Mouse (Mus musculus) bone marrow, adult 2 months (tissue): ENCODE measurements at regions not wholly inside any gene's neighbourhood (a gene's known extent, or its start where the extent isn't known, plus 50 kb on each side); places are given as distances from the start of the nearest gene placed in this dataset.

Experiments
- H3K27ac ChIP-seq: fragments of 200-500 bp; 2 replicates; pipeline ENCODE4 v1.5.1; 2012; ENCODE audit warnings: low read depth, mild to moderate bottlenecking, control low read depth, inconsistent platforms, low read length; ENCODE audit not compliant: control insufficient read depth, poor library complexity, insufficient read depth
- H3K4me1 ChIP-seq: fragments of 200-500 bp; 2 replicates; pipeline ENCODE4 v1.6.1; 2011; ENCODE audit warnings: low read length; ENCODE audit not compliant: control insufficient read depth, insufficient read depth
- H3K4me3 ChIP-seq: fragments of 200-500 bp; replicated peaks from 2 replicates; pipeline ENCODE3; 2011; ENCODE audit warnings: mild to moderate bottlenecking, low read depth, low read length, control low read depth; ENCODE audit not compliant: control insufficient read depth
- CTCF ChIP-seq: fragments of 200-500 bp; IDR thresholded peaks from 2 replicates; pipeline ENCODE4 v1.5.1; 2011; ENCODE audit warnings: low read length, control low read depth; ENCODE audit not compliant: control insufficient read depth, insufficient read depth
- POLR2A ChIP-seq: fragments of 200-500 bp; IDR thresholded peaks from 2 replicates; pipeline ENCODE4 v1.6.1; 2011; ENCODE audit warnings: low read depth, mild to moderate bottlenecking, control low read depth, low read length, borderline replicate concordance; ENCODE audit not compliant: control insufficient read depth
- WGBS: fragments of 180-500 bp; shearing (Covaris S2); methylation state at CpG from one replicate; pipeline ENCODE4 v1.1.7; 2018; 5-methylcytosine and 5-hydroxymethylcytosine counted together

DNA sequence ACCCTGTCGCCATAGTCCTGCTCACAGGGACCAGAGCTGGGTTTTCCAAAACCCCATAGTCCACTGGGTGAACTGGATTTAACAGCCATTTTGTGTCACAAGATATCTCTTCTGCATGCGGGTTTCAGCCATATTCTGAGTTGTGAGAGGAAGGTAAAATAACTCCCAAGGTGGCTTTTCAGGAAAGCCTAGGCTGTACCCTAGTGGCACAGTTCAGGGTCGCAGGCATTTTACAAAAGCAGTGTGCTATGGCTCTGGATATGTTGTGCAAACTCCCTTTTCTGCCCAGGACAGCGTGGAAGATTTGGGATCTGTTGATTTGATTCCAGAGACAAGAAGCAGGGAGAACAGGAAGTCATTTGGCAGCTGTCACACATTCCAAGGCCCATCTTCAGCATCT is 588.3 kb upstream of the Mgmt start:
- WGBS = 66% methylated on average over 4 of the region's 4 CpGs
- no peak overlapping the region for H3K4me3 ChIP-seq
- no peaks in the 10 kb centered on the region for H3K4me1 ChIP-seq
- TF ChIP-seq POLR2A (no peak), CTCF (no peak)
- H3K27ac ChIP-seq = no peak overlapping the region

DNA sequence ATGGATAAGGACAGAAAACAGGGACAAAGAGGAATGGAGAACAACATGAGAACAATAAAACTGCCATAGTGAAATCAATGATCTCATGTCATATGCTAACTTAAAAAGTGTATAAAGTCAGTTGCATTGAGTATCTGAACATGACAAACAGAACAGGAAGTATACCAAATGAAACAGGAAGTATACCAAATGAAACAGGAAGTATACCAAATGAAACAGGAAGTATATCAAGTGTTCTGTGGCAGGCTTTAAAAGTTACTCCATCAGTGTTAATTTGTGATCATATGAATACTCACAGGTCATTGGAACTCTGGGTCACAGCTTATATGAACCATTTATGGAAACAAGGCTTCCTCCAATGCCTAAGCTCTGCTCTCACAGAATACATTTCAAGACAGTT is 585.6 kb upstream of the Mgmt start:
- no peak overlapping the region for H3K27ac ChIP-seq
- no peak for TF ChIP-seq CTCF
- TF ChIP-seq POLR2A = no peak
- H3K4me1 ChIP-seq = no peaks in the 10 kb centered on the region
- H3K4me3 ChIP-seq = no peak overlapping the region

DNA sequence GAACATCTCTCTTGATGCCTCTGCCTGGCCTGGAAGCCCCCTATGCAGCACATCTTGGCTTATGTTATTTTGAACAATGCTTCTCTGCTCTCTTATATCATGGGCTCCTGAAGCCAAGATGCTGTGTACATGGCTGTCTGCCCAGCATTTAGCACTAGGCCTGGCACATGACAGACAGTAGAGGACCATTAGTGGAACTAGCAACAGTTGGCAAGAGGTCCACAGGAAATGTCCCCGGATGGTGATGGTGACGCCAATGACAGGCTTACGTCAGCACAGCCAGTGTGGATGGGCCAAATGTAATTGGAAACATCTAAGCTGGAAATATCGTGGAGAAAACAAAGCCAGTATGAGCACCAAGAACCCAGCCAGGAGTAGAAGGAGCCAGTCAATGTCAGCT is 567.1 kb upstream of the Mgmt start:
- TF ChIP-seq CTCF (no peak), POLR2A (no peak)
- H3K4me3 ChIP-seq = no peak overlapping the region
- 69% methylated on average over 4 of the region's 4 CpGs for WGBS
- no peaks in the 10 kb centered on the region for H3K4me1 ChIP-seq
- no peak overlapping the region for H3K27ac ChIP-seq

DNA sequence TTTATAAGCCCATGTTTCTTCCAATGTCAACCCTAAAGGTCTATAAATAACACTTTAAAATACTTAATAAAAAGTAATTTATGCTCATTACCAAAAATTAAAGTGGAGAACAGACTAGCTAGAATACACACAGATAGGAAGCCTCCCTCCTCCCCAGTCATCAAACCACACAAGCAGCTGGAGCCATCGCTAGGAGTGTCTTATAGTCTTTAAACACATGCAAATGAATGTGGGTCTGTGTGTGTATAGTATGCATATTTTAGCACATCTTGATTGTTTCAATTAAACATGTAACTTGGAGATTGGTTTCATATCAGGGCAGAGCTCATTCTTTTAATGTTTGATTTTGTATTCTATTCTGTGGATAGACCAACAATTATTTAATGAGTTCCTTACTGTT is 564.0 kb upstream of the Mgmt start:
- no peak overlapping the region for H3K27ac ChIP-seq
- H3K4me1 ChIP-seq = no peaks in the 10 kb centered on the region
- WGBS = 86% methylated on average over 1 of the region's 1 CpGs
- no peak overlapping the region for H3K4me3 ChIP-seq
- no peak for TF ChIP-seq CTCF
- TF ChIP-seq POLR2A = no peak

DNA sequence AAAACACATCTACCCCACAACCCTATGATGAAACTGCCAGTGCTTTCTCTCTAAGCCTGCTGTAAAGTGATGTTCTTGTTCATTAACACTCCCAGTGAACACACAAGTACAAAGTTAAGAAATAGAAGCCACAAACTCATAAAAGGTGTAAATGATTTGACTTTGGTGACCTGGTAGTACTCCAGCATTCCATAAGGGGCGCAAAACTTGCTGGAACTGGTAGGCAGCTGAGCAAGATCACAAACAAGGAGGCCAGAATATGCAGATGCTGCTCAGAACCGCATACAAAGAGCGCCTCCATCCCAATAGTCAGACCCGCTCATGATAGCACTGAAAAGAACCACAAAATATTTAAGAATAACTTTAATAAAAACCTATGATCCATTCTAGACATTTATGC is 561.6 kb upstream of the Mgmt start:
- Histone ChIP-seq H3K27ac (no peak overlapping the region), H3K4me1 (no peaks in the 10 kb centered on the region), H3K4me3 (no peak overlapping the region)
- TF ChIP-seq POLR2A (no peak), CTCF (no peak)
- WGBS = 59% methylated on average over 4 of the region's 4 CpGs

DNA sequence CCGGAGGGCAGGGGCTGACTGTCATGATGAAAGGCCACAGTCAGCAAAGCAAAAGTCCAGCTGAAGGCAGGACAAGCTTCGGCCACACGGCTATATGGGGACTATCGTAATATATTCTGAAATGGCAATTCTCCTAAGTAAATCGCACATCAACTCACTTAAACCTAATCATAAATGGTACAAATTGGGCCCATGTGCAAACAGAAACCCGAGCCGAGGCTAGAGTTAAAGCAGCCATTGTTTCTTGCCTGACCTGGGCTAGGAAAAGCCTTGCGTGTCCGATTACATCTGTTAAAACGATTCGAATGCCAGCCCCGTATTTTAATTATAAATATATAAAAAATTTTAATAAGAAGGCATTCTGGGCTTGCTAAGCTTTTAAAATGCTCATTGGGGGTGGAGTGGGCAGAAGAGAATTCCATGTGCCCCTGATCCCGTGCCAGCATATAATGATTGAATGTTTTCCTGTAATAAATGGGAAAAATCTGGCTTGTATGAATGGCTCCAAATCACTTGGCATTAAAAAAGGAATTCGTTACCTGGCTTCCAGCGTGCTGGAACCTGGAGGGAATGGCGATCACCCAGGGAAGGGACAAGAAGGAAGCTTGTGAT is 552.7 kb upstream of the Mgmt start:
- no peak overlapping the region for H3K27ac ChIP-seq
- TF ChIP-seq POLR2A (no peak), CTCF (no peak)
- no peaks in the 10 kb centered on the region for H3K4me1 ChIP-seq
- 76% methylated on average over 16 of the region's 16 CpGs for WGBS
- H3K4me3 ChIP-seq = no peak overlapping the region

DNA sequence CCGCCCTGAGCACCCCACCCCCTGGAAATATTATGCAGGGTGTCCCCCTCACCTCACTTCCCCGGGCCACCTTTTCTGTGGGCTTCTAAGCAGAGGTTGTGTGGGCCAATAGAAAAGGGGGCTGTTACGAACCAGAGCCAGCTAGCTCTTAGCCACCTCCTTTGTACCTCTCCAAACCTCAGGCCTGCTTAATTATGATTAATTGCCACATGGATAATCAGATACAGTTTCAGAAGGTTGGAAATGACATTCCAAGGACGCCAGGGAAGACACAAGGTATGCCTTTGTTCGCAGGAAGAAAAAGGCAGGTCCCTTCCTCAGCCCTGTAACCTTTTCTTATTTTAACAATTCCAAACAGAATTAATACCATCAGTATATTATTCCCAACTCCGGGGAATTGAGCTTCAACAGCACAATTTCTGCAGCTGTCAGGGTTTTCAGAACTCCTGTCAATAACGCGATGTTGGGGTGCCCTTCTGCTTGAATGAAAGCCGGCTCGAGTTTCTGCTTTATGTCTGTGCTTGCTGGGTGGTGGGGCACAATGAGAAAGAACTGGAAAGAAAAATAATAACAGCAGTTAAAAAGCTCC is 552.1 kb upstream of the Mgmt start:
- TF ChIP-seq CTCF (no peak), POLR2A (no peak)
- Histone ChIP-seq H3K4me1 (no peaks in the 10 kb centered on the region), H3K4me3 (no peak overlapping the region), H3K27ac (no peak overlapping the region)
- 73% methylated on average over 10 of the region's 10 CpGs for WGBS

DNA sequence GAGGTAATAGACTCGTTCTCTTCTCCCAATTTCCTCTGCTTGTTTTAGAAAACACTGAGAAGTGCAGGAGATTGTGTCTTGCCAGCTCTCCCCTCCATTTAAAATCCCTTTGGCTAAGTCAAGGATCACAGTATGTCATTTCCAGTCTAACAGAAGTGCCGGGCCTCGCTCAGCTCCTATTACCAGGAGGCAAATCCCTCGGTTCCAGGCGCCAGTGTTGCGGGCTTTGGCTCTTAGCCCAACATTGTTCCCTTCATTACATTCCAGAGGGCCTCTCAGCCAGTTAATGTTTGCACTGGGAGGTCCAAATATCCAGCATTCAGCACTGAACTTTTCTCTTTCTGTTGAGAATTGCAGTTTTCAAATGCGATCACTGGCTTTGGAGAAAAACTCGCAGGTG is 551.6 kb upstream of the Mgmt start:
- 54% methylated on average over 8 of the region's 8 CpGs for WGBS
- Histone ChIP-seq H3K4me1 (no peaks in the 10 kb centered on the region), H3K4me3 (no peak overlapping the region), H3K27ac (no peak overlapping the region)
- TF ChIP-seq POLR2A = no peak
- TF ChIP-seq CTCF = no peak

DNA sequence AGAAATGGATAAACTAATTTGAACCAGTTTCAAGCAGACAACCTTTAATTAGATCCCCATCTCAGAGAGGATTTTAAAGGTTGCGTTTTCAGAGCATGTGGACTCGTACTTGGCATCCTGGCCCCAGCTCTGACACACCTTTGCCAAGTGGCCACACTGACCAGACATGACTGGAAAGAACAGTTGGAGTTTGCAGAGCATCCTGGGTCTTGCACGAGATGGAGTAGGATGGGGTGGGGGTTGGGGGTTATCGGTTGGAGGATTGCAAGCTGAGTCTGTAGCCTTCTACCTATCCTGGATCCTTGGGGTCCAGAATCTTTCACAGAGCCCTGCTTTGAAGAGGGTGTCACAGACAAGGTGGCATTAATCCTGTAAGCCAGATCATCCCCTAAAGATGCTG is 550.9 kb upstream of the Mgmt start:
- no peak overlapping the region for H3K4me3 ChIP-seq
- H3K27ac ChIP-seq = no peak overlapping the region
- H3K4me1 ChIP-seq = no peaks in the 10 kb centered on the region
- no peak for TF ChIP-seq CTCF
- no peak for TF ChIP-seq POLR2A
- 68% methylated on average over 4 of the region's 4 CpGs for WGBS
